8 mouse cellular contexts compared by ENCODE assay signal in the genomic region with DNA sequence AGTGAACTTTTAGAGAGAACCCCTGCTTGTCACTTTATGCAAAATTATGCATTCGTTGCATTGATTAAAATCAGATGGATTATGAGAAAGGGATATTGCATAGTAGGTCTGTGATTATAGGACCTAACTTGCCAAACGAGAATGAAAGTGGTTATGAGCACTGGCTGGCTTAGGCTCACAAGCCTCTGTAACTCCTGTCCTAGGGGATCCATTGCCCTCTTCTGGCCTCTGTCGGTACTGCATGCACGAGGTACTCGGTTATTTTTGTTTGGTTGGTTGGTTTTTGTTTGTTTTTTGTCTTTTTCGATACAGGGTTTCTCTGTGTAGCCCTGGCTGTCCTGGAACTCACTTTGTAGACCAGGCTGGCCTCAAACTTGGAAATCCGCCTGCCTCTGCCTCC. TPM values are rescaled to one million over a fixed set of nuclear protein-coding genes. Genes with fewer than 3 reads are reported as not detected.
DNase-seq lines count a peak whose midpoint lies in the region; ATAC-seq and TF ChIP-seq lines count a peak whose summit lies in the region.
"Had no signal": no experiment of that assay in that cellular context is flagged by ENCODE, and none has a peak within 500 bp of the region (broad histone marks: within the 10 kb centered on the region; RNA-seq: fewer than 3 reads in every experiment).

No protein-coding gene starts in this region.

- H3K27ac ChIP-seq in lung, postnatal 0 days (ENCODE audit: low read length) = no peak overlapping the region
- H3K27ac ChIP-seq: limb, embryonic 15.5 days had no signal

- H3K9me3 ChIP-seq in lung, postnatal 0 days (ENCODE audit: low read length) = no peaks in the 10 kb centered on the region
- H3K9me3 ChIP-seq: limb, embryonic 15.5 days had no signal

- peak; percentile 92 for TF ChIP-seq CTCF in lung, postnatal 0 days (IDR thresholded peaks at IDR 0.05)

- no peak overlapping the region for H3K9ac ChIP-seq in lung, postnatal 0 days (replicated peaks; ENCODE audit: low read depth)
- H3K9ac ChIP-seq: limb, embryonic 15.5 days had no signal

- WGBS in lung, postnatal 0 days = 11% methylated on average over 7 of the region's 7 CpGs

- H3K4me1 ChIP-seq in lung, postnatal 0 days (ENCODE audit: insufficient read depth, low read depth, low read length) = no peaks in the 10 kb centered on the region

- no peak for ATAC-seq in lung, postnatal 0 days

- TF ChIP-seq EP300 in lung, postnatal 0 days (IDR thresholded peaks at IDR 0.05) = no peak

- no peaks in the 10 kb centered on the region for H3K36me3 ChIP-seq in lung, postnatal 0 days (ENCODE audit: insufficient read depth, low read length)
- H3K36me3 ChIP-seq: limb, embryonic 15.5 days had no signal

- no peak overlapping the region for H3K4me3 ChIP-seq in lung, postnatal 0 days (ENCODE audit: low read depth, low read length)
- H3K4me3 ChIP-seq: limb, embryonic 15.5 days had no signal

- DNase-seq in ES-CJ7 (ENCODE audit: low read depth, low spot score) = peak; percentile 82
- DNase-seq in adrenal gland, adult 18-20 months (ENCODE audit: low spot score in 2 of 2) = peak; percentile 71 to 82
- DNase-seq in embryo, embryonic 11 days = peak; percentile 79
- DNase-seq in heart, adult 9 months (ENCODE audit: low spot score in 2 of 2) = peak; percentile 28 to 69
- DNase-seq in layer of hippocampus, adult 9-10 months (ENCODE audit: low spot score) = peak; percentile 71
- DNase-seq in lung, postnatal 0 days (ENCODE audit: low spot score) = peak; percentile 77
- peak; percentile 40 to 62 for DNase-seq in right cerebral cortex, postnatal 36 days (ENCODE audit: low spot score in 2 of 2)

- no peaks in the 10 kb centered on the region for H3K27me3 ChIP-seq in lung, postnatal 0 days (replicated peaks; ENCODE audit: insufficient read depth, low read length)
- H3K27me3 ChIP-seq: limb, embryonic 15.5 days had no signal

- 0 out of 2 replicates have a peak overlapping the region, but pooled peaks have one; percentile 27 for H3K4me2 ChIP-seq in lung, postnatal 0 days (replicated peaks; ENCODE audit: low read depth, low read length)
- H3K4me2 ChIP-seq: limb, embryonic 15.5 days had no signal

RNA-seq across cellular contexts. Expression of gene Gins2, which starts 18.8 kb away (rescaled TPM):
- 1 to 10 TPM; 4.6 to 5.0 TPM for total RNA-seq in adrenal gland, adult 18-20 months (2021)
- 10.9 and 13.4 TPM in 2 replicates for polyA plus RNA-seq in lung, postnatal 0 days (2015; fragmentation: Nextera tagmentation; extraction: Ambion mirVana)

RNA-seq across cellular contexts. Expression of gene 1190005I06Rik, which starts 39.5 kb away (rescaled TPM):
- 10 to 100 TPM; 12.3 to 21.3 TPM for total RNA-seq in adrenal gland, adult 18-20 months (2021)
- polyA plus RNA-seq in lung, postnatal 0 days (2015; fragmentation: Nextera tagmentation; extraction: Ambion mirVana) = 2.0 and 2.1 TPM in 2 replicates

RNA-seq across cellular contexts. Expression of gene Gm27021, which starts 60.0 kb away (rescaled TPM):
- not detected for total RNA-seq in adrenal gland, adult 18-20 months (2021)
- polyA plus RNA-seq in lung, postnatal 0 days (2015; fragmentation: Nextera tagmentation; extraction: Ambion mirVana) = 1.00 and 1.3 TPM in 2 replicates
